Mouse (Mus musculus) lung, embryonic 14.5 days (tissue): Measurements from ENCODE around the gene Mansc1. TPM values are rescaled to one million over a fixed set of nuclear protein-coding genes. Genes with fewer than 3 reads are reported as not detected.

ENCODE experiments used
- ATAC-seq: fragments of 200-750 bp; cut with Nextera tagmentation; 2 replicates; pipeline ENCODE4 v1.8.0; 2017; ENCODE audit warnings: mild to moderate bottlenecking, moderate TSS enrichment, moderate library complexity; ENCODE audit not compliant: insufficient read depth
- DNase-seq: peaks from one replicate; pipeline ENCODE4 v3.0.0-alpha.2; 2015
- H3K27ac ChIP-seq: fragments of 300-500 bp; sonication (generic); 2 replicates; pipeline ENCODE4 v1.5.1; 2014; ENCODE audit warnings: low read depth, mild to moderate bottlenecking, moderate library complexity
- H3K27me3 ChIP-seq: fragments of 300-500 bp; sonication (generic); 2 replicates; pipeline ENCODE4 v1.6.1; 2014; ENCODE audit warnings: low read length, control low read depth; ENCODE audit not compliant: insufficient read depth
- H3K36me3 ChIP-seq: fragments of 300-500 bp; sonication (generic); 2 replicates; pipeline ENCODE4 v1.6.1; 2014; ENCODE audit warnings: control low read depth; ENCODE audit not compliant: insufficient read depth
- H3K4me1 ChIP-seq: fragments of 300-500 bp; sonication (generic); 2 replicates; pipeline ENCODE4 v1.6.1; 2014; ENCODE audit warnings: antibody characterized with exemption, control low read depth; ENCODE audit not compliant: insufficient read depth
- H3K4me2 ChIP-seq: fragments of 300-500 bp; sonication (generic); 2 replicates; pipeline ENCODE4 v1.6.1; 2014; ENCODE audit warnings: mild to moderate bottlenecking
- H3K4me3 ChIP-seq: fragments of 300-500 bp; sonication (generic); 2 replicates; pipeline ENCODE4 v1.5.1; 2014; ENCODE audit warnings: low read depth, low read length
- H3K9ac ChIP-seq: fragments of 300-500 bp; sonication (generic); 2 replicates; pipeline ENCODE4 v1.6.1; 2014
- H3K9me3 ChIP-seq: fragments of 300-500 bp; sonication (generic); 2 replicates; pipeline ENCODE4 v1.6.1; 2016; ENCODE audit warnings: low read depth, low read length, control low read depth
- CTCF ChIP-seq: IDR thresholded peaks from 2 replicates; pipeline ENCODE4 v1.5.1; 2016; ENCODE audit warnings: antibody characterized with exemption, low read depth
- WGBS: fragments of 180-500 bp; shearing (Covaris S2); extraction: QIAGEN DNeasy Blood & Tissue Kit; methylation state at CpG from one replicate; pipeline ENCODE4 v1.1.7; 2014; 5-methylcytosine and 5-hydroxymethylcytosine counted together
- polyA plus RNA-seq: library from polyadenylated mRNA; unstranded; fragments of >200 nt; fragmentation: Nextera tagmentation; extraction: Ambion mirVana; gene quantifications from 2 replicates; pipeline ENCODE4 v1.2.1, GENCODE M21; 2014

Gene Mansc1
- polyA plus RNA-seq, 1 experiment from 2014 or later, result 5.9 TPM

- no peaks in the 10 kb centered on the region for H3K27me3 ChIP-seq
- H3K36me3 ChIP-seq, result no peaks in the 10 kb centered on the region
- H3K9me3 ChIP-seq, result no peaks in the 10 kb centered on the region
- no peak overlapping the region for H3K9ac ChIP-seq
- WGBS, result 75% methylated on average over 9 of the region's 9 CpGs
- no peak overlapping the region for H3K4me2 ChIP-seq
- DNase-seq (no peak), ATAC-seq (no peak)
- no peak overlapping the region for H3K4me3 ChIP-seq
- H3K27ac ChIP-seq, result no peak overlapping the region
- no peak for TF ChIP-seq CTCF
- peaks cover 11% of the 10 kb centered on the region; the same call in 1 of the 2 replicates for H3K4me1 ChIP-seq
These were observed 21.9 kb downstream of the Mansc1 start for GRCm38 (mm10) chr6:134610380-134610779.

GRCm38 (mm10) chr6:134606949-134607746 lies 25.1 kb downstream of the Mansc1 start:
- Histone ChIP-seq H3K4me2 (no peak overlapping the region), H3K36me3 (no peaks in the 10 kb centered on the region), H3K27ac (peak overlapping the region; percentile 70; the same call in 1 of the 2 replicates), H3K27me3 (no peaks in the 10 kb centered on the region), H3K9ac (no peak overlapping the region), H3K4me3 (no peak overlapping the region), H3K4me1 (peaks cover 9% of the 10 kb centered on the region; the same call in 1 of the 2 replicates), H3K9me3 (no peaks in the 10 kb centered on the region)
- 46% methylated on average over 9 of the region's 9 CpGs for WGBS
- ATAC-seq (peak; percentile 55), DNase-seq (peak; percentile 81)
- peak; percentile 84 for TF ChIP-seq CTCF

GRCm38 (mm10) chr6:134606540-134606939 lies 25.7 kb downstream of the Mansc1 start:
- DNase-seq (peak; percentile 27), ATAC-seq (peak; percentile 32; the same call in 1 of the 2 replicates)
- Histone ChIP-seq H3K4me3 (no peak overlapping the region), H3K9ac (no peak overlapping the region), H3K4me2 (0 out of 2 replicates have a peak overlapping the region, but pooled peaks have one; percentile 2), H3K36me3 (no peaks in the 10 kb centered on the region), H3K27ac (peak overlapping the region; percentile 70; the same call in 1 of the 2 replicates), H3K4me1 (peaks cover 13% of the 10 kb centered on the region; the same call in 1 of the 2 replicates), H3K9me3 (no peaks in the 10 kb centered on the region), H3K27me3 (no peaks in the 10 kb centered on the region)
- TF ChIP-seq CTCF, result no peak
- WGBS, result 34% methylated on average over 6 of the region's 6 CpGs

- ATAC-seq (no peak), DNase-seq (no peak)
- no peaks in the 10 kb centered on the region for H3K9me3 ChIP-seq
- 77% methylated on average over 3 of the region's 3 CpGs for WGBS
- no peak overlapping the region for H3K27ac ChIP-seq
- no peak overlapping the region for H3K4me2 ChIP-seq
- H3K27me3 ChIP-seq, result no peaks in the 10 kb centered on the region
- no peak overlapping the region for H3K4me3 ChIP-seq
- no peaks in the 10 kb centered on the region for H3K36me3 ChIP-seq
- no peak overlapping the region for H3K9ac ChIP-seq
- peaks cover 13% of the 10 kb centered on the region; the same call in 1 of the 2 replicates for H3K4me1 ChIP-seq
- no peak for TF ChIP-seq CTCF
These were observed 27.1 kb downstream of the Mansc1 start for GRCm38 (mm10) chr6:134605196-134605595.

GRCm38 (mm10) chr6:134602371-134603003 lies 29.8 kb downstream of the Mansc1 start:
- H3K27me3 ChIP-seq, result no peaks in the 10 kb centered on the region
- DNase-seq (peak; percentile 47), ATAC-seq (no peak)
- H3K27ac ChIP-seq, result no peak overlapping the region
- H3K36me3 ChIP-seq, result no peaks in the 10 kb centered on the region
- H3K9me3 ChIP-seq, result no peaks in the 10 kb centered on the region
- TF ChIP-seq CTCF, result no peak
- no peak overlapping the region for H3K4me2 ChIP-seq
- peaks cover 13% of the 10 kb centered on the region; the same call in 1 of the 2 replicates for H3K4me1 ChIP-seq
- WGBS, result 33% methylated on average over 10 of the region's 10 CpGs
- H3K4me3 ChIP-seq, result no peak overlapping the region
- H3K9ac ChIP-seq, result no peak overlapping the region

- no peak for TF ChIP-seq CTCF
- H3K27me3 ChIP-seq, result no peaks in the 10 kb centered on the region
- no peaks in the 10 kb centered on the region for H3K36me3 ChIP-seq
- H3K9me3 ChIP-seq, result no peaks in the 10 kb centered on the region
- H3K4me2 ChIP-seq, result no peak overlapping the region
- no peak for DNase-seq
- H3K4me3 ChIP-seq, result no peak overlapping the region
- peak overlapping the region; percentile 30; the same call in 1 of the 2 replicates for H3K27ac ChIP-seq
- H3K4me1 ChIP-seq, result peaks cover 11% of the 10 kb centered on the region; the same call in 1 of the 2 replicates
- WGBS, result 24% methylated on average over 3 of the region's 3 CpGs
- no peak overlapping the region for H3K9ac ChIP-seq
- ATAC-seq, result 0 out of 2 replicates have a peak, but pooled peaks have one; percentile 40
These were observed 30.5 kb downstream of the Mansc1 start for GRCm38 (mm10) chr6:134601766-134602165.

GRCm38 (mm10) chr6:134601130-134601529 lies 31.2 kb downstream of the Mansc1 start:
- ATAC-seq (no peak), DNase-seq (no peak)
- Histone ChIP-seq H3K27ac (no peak overlapping the region), H3K9me3 (no peaks in the 10 kb centered on the region), H3K4me1 (peaks cover 5% of the 10 kb centered on the region; the same call in 1 of the 2 replicates), H3K4me3 (no peak overlapping the region), H3K9ac (no peak overlapping the region), H3K27me3 (no peaks in the 10 kb centered on the region), H3K36me3 (no peaks in the 10 kb centered on the region), H3K4me2 (no peak overlapping the region)
- TF ChIP-seq CTCF, result no peak
- WGBS, result 58% methylated on average over 7 of the region's 7 CpGs
